Mouse (Mus musculus) liver, postnatal 0 days (tissue): Measurements from ENCODE around the gene Shcbp1l.

Source experiments
- CTCF ChIP-seq: sonication (generic); IDR thresholded peaks from 2 replicates; pipeline ENCODE4 v1.5.1; 2016; ENCODE audit warnings: antibody characterized with exemption, low read depth
- EP300 ChIP-seq: IDR thresholded peaks from 2 replicates; pipeline ENCODE4 v1.6.1; 2016; ENCODE audit warnings: antibody characterized with exemption, low read depth, mild to moderate bottlenecking

GRCm38 (mm10) chr1:153437536-153437935 is 12.6 kb downstream of the Shcbp1l start:
- no peak for TF ChIP-seq EP300
- TF ChIP-seq CTCF = no peak
